Mouse (Mus musculus) erythroblast, embryonic 14.5 days (primary cell): ENCODE results near the gene Krtap12-1.

ENCODE experiments used
- GATA1 ChIP-seq: IDR thresholded peaks from 2 replicates; pipeline ENCODE4 v1.6.1; 2012; ENCODE audit warnings: low read length, inconsistent platforms, mixed read lengths
- TAL1 ChIP-seq: IDR thresholded peaks from 3 replicates; pipeline ENCODE4 v1.6.1; 2012; ENCODE audit warnings: low read length, inconsistent platforms, mixed read lengths

DNA sequence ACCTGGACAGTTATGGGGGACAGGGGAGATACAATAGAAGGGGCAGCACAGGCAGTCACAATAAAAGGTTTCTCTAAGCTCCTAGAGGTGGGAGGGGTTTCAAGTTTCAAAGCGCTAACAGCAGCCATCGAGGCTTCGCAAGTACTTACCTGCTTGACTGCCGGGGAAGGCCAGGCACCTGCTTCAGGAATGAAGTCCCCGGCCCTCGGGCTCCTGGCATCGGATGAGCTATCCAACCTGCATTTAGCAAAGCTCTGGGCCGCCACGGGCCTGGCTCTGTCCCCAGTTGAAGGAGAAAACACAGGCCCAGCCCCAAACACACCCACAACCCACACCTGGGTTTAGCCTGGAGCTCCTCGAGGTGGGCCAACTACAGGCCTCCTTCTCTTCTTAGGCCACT, 33.4 kb upstream of the Krtap12-1 start:
- no peak for TF ChIP-seq TAL1
- TF ChIP-seq GATA1, result no peak
